Comparison of ENCODE assay signal across 24 mouse cellular contexts in the genomic region with DNA sequence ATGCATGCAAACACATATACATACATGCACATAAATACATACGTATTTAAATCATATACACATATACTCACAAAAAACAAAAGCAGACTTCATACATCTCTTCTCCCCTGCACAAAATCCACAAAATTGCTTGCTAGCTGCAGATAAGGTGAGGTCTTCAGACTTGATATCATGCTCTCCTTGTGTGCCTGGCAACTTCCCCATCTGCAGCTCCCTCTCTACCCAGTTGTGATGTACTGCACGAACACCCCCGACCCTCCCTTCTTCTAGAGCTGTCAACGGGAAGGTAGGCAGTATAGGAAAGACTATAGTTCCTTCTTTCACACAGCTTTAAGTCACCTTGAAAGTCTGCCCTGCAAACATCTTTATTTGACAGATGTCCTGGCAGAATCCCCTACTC.
A peak's percentile ranks its signal among the peaks of the same experiment; 100 is the strongest.
DNase-seq lines count a peak whose midpoint lies in the region; ATAC-seq and TF ChIP-seq lines count a peak whose summit lies in the region.
"Had no signal": no experiment of that assay in that cellular context is flagged by ENCODE, and none has a peak within 500 bp of the region (broad histone marks: within the 10 kb centered on the region; RNA-seq: fewer than 3 reads in every experiment).

No protein-coding gene starts in this region.

- no peaks in the 10 kb centered on the region for H3K27me3 ChIP-seq in G1E (ENCODE audit: insufficient read depth, low read length)
- H3K27me3 ChIP-seq in splenic B cell, adult 2 months (ENCODE audit: control insufficient read depth, insufficient read depth, low read length, poor library complexity, severe bottlenecking): no peaks in the 10 kb centered on the region
- H3K27me3 ChIP-seq: embryonic facial prominence, embryonic 12.5 days; embryonic facial prominence, embryonic 15.5 days; heart, embryonic 13.5 days; hindbrain, embryonic 13.5 days; intestine, embryonic 15.5 days had no signal

- H3K9me3 ChIP-seq in G1E (replicated peaks): no peaks in the 10 kb centered on the region
- H3K9me3 ChIP-seq: embryonic facial prominence, embryonic 12.5 days; embryonic facial prominence, embryonic 15.5 days; heart, embryonic 10.5 days; heart, embryonic 13.5 days; hindbrain, embryonic 13.5 days; intestine, embryonic 15.5 days had no signal

- H3K36me3 ChIP-seq in G1E (replicated peaks): peaks cover 83% of the 10 kb centered on the region
- peaks cover 3% of the 10 kb centered on the region for H3K36me3 ChIP-seq in splenic B cell, adult 2 months (ENCODE audit: control insufficient read depth, insufficient read depth, low read length, poor library complexity, severe bottlenecking)
- H3K36me3 ChIP-seq: embryonic facial prominence, embryonic 12.5 days; intestine, embryonic 15.5 days had no signal

- peaks cover 83% of the 10 kb centered on the region for H3K4me1 ChIP-seq in G1E (ENCODE audit: insufficient read depth, low read depth, low read length)

- peak; percentile 15 to 33 for DNase-seq in B cell, adult 2 months
- DNase-seq in G1E (ENCODE audit: low spot score): peak; percentile 38
- DNase-seq in splenic B cell, adult 2 months (ENCODE audit: low read depth, low spot score): peak; percentile 25
- no peak for DNase-seq in lung, adult 18-20 months
- no peak for DNase-seq in left cerebral cortex, adult 9 months (ENCODE audit: low spot score in 2 of 2)
- DNase-seq: adrenal gland, postnatal 10 days; adrenal gland, postnatal 36 days; cerebellum, adult 18-20 months; cerebellum, adult 9-10 months; cerebellum, postnatal 14 days; forebrain, postnatal 0 days; gastrocnemius, postnatal 25 days; heart, adult 2 months had no signal

- no peak overlapping the region for H3K4me3 ChIP-seq in G1E (ENCODE audit: low read depth, low read length)
- H3K4me3 ChIP-seq: embryonic facial prominence, embryonic 12.5 days; embryonic facial prominence, embryonic 15.5 days; heart, adult 2 months; heart, embryonic 10.5 days; heart, embryonic 13.5 days; hindbrain, embryonic 10.5 days; hindbrain, embryonic 13.5 days; intestine, embryonic 15.5 days had no signal

- ATAC-seq in G1E (ENCODE audit: extremely low read depth, insufficient number of reproducible peaks, low FRiP score, poor library complexity, severe bottlenecking): no peak
- ATAC-seq in common myeloid progenitor, adult 5-6 weeks (replicated peaks; ENCODE audit: low read depth, poor library complexity, severe bottlenecking): peak; percentile 31
- ATAC-seq: activated CD4-positive, CD25-positive, alpha-beta regulatory T cell, adult 4 months; forebrain, embryonic 14.5 days; forebrain, postnatal 0 days; hindbrain, embryonic 16.5 days; intestine, embryonic 15.5 days had no signal

- TF ChIP-seq CTCF in G1E (IDR thresholded peaks at IDR 0.05; ENCODE audit: low read depth, low read length): no peak

Comparison
In these comparisons a context has a peak if more than half of its experiments do, and no peak if none do; other contexts are left out.
1. DNase-seq: peak in B cell, adult 2 months (2 of 2), G1E (single experiment) and splenic B cell, adult 2 months (single experiment); none in lung, adult 18-20 months (0 of 2) and left cerebral cortex, adult 9 months (0 of 2).